Mouse (Mus musculus): ENCODE results near the gene Gpx7. TPM values are rescaled to one million over a fixed set of nuclear protein-coding genes. Genes with fewer than 3 reads are reported as not detected.

The Gpx7 gene
- not detected in 2 replicates for total RNA-seq (2014; fragmentation: Nextera tagmentation)
- 0.11 TPM in 1 of 2 replicates, not detected in the other for total RNA-seq (2017)
- polyA plus RNA-seq (2012) = not detected in 2 replicates

- no peak for TF ChIP-seq TAL1 (conservative IDR thresholded peaks at IDR 0.05; ENCODE audit: low read depth, low read length)
- no peak for TF ChIP-seq CTCF (IDR thresholded peaks at IDR 0.05; ENCODE audit: low read depth, low read length)
- no peak for TF ChIP-seq GATA2 (IDR thresholded peaks at IDR 0.05; ENCODE audit: borderline replicate concordance, low read depth, low read length)
- TF ChIP-seq GATA1 (IDR thresholded peaks at IDR 0.05; ENCODE audit: borderline replicate concordance, low read length) = no peak
- no peak for TF ChIP-seq POLR2AphosphoS5 (IDR thresholded peaks at IDR 0.05; ENCODE audit: insufficient replicate concordance, low read depth, low read length)
- Histone ChIP-seq H3K9me3 (replicated peaks) (0 out of 2 replicates have a peak, but pooled peaks cover 4% of the 10 kb centered on the region), H3K4me3 (ENCODE audit: low read depth, low read length) (no peak within 1 kb of the TSS), H3K4me1 (ENCODE audit: insufficient read depth, low read depth, low read length) (peaks cover 8% of the 10 kb centered on the region; the same call in 1 of the 2 replicates), H3K27me3 (ENCODE audit: insufficient read depth, low read length) (peaks cover 17% of the 10 kb centered on the region), H3K36me3 (replicated peaks) (no peaks in the 10 kb centered on the region)
- DNase-seq (ENCODE audit: low spot score) (no peak), ATAC-seq (ENCODE audit: extremely low read depth, insufficient number of reproducible peaks, low FRiP score, poor library complexity, severe bottlenecking) (no peak)
These were observed at the start of gene Gpx7 for GRCm38 (mm10) chr4:108406861-108407401. Gene Gpx7 (minus strand): TSS chr4:108406961.

DNA sequence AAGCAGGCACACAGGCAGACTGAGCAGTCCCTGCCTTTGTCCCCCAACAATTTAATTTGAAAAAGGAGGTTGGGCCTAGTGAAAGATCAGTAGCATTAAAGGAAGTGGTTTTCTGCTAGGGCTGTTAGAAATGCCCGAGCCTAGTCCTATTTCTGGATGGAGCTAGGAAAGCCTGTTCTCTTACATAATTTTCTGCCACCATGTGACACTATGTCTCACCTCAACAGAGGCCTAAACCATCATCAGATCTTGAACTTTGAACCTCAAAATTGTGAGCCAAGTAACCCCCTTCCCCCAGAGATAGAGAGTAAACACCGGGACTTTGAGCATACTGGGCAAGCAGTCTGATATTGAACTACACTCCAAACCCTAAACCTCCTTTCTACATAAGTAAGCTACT, 49.3 kb upstream of the Gpx7 start:
- no peaks in the 10 kb centered on the region for H3K9me3 ChIP-seq (replicated peaks)
- no peak for ATAC-seq (ENCODE audit: extremely low read depth, insufficient number of reproducible peaks, low FRiP score, poor library complexity, severe bottlenecking)
- no peak overlapping the region for H3K4me3 ChIP-seq (ENCODE audit: low read depth, low read length)
- TF ChIP-seq GATA1 (IDR thresholded peaks at IDR 0.05; ENCODE audit: borderline replicate concordance, low read length) (no peak), GATA2 (IDR thresholded peaks at IDR 0.05; ENCODE audit: borderline replicate concordance, low read depth, low read length) (no peak), CTCF (IDR thresholded peaks at IDR 0.05; ENCODE audit: low read depth, low read length) (no peak), POLR2AphosphoS5 (IDR thresholded peaks at IDR 0.05; ENCODE audit: insufficient replicate concordance, low read depth, low read length) (no peak), TAL1 (conservative IDR thresholded peaks at IDR 0.05; ENCODE audit: low read depth, low read length) (no peak)
- peaks cover 38% of the 10 kb centered on the region for H3K4me1 ChIP-seq (ENCODE audit: insufficient read depth, low read depth, low read length)
- H3K27me3 ChIP-seq (ENCODE audit: insufficient read depth, low read length) = no peaks in the 10 kb centered on the region
- no peaks in the 10 kb centered on the region for H3K36me3 ChIP-seq (replicated peaks)
- no peak for DNase-seq (ENCODE audit: low spot score)

GRCm38 (mm10) chr4:108448091-108448490, 41.3 kb upstream of the Gpx7 start:
- ATAC-seq (ENCODE audit: extremely low read depth, insufficient number of reproducible peaks, low FRiP score, poor library complexity, severe bottlenecking) (no peak), DNase-seq (ENCODE audit: low spot score) (no peak)
- Histone ChIP-seq H3K4me3 (ENCODE audit: low read depth, low read length) (no peak overlapping the region), H3K9me3 (replicated peaks) (no peaks in the 10 kb centered on the region), H3K4me1 (ENCODE audit: insufficient read depth, low read depth, low read length) (peaks cover 3% of the 10 kb centered on the region; the same call in 1 of the 2 replicates), H3K36me3 (replicated peaks) (no peaks in the 10 kb centered on the region), H3K27me3 (ENCODE audit: insufficient read depth, low read length) (peaks cover 27% of the 10 kb centered on the region)
- TF ChIP-seq POLR2AphosphoS5 (IDR thresholded peaks at IDR 0.05; ENCODE audit: insufficient replicate concordance, low read depth, low read length) (no peak), CTCF (IDR thresholded peaks at IDR 0.05; ENCODE audit: low read depth, low read length) (no peak), GATA1 (IDR thresholded peaks at IDR 0.05; ENCODE audit: borderline replicate concordance, low read length) (no peak), TAL1 (conservative IDR thresholded peaks at IDR 0.05; ENCODE audit: low read depth, low read length) (no peak), GATA2 (IDR thresholded peaks at IDR 0.05; ENCODE audit: borderline replicate concordance, low read depth, low read length) (no peak)

DNA sequence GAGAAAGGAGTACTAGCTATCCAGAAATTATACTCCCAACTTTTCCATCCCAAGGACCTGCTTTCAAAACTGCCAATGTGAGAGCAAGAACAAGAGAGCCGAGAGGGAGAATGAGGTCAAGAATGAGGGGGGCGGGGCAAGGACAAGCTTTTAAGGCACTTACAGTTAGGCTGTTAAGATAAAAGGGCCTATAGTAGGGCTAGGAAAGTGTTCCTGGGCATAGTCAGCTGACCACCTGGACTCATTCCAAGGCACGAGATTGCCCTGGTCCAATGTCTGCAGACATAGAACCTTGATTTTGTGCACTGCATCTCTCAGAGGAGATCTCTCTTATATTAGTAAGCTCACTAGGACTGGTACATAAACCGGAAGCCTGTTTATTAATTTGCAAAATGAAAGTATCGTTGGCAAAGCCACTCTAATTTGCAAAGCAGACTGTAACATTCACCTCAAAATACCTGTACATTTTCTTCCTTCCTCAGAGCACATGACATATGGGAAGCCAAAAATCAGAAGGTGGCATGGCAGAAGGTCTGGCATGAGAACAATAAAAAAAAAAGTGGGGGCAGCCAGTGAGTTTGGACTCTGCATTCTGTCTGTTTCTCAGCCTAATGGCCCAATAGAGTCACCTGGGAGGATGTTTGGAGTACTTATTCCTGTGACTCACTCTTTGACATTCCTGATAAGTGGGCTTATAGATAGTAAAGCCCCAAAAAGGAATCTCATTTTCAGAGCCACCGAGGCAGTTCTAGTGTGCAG, 31.5 kb upstream of the Gpx7 start:
- Histone ChIP-seq H3K4me3 (ENCODE audit: low read depth, low read length) (no peak overlapping the region), H3K27me3 (ENCODE audit: insufficient read depth, low read length) (peaks cover 15% of the 10 kb centered on the region; the same call in 1 of the 2 replicates), H3K4me1 (ENCODE audit: insufficient read depth, low read depth, low read length) (peaks cover 17% of the 10 kb centered on the region; the same call in 1 of the 2 replicates), H3K9me3 (replicated peaks) (no peaks in the 10 kb centered on the region), H3K36me3 (replicated peaks) (no peaks in the 10 kb centered on the region)
- ATAC-seq (ENCODE audit: extremely low read depth, insufficient number of reproducible peaks, low FRiP score, poor library complexity, severe bottlenecking) (no peak), DNase-seq (ENCODE audit: low spot score) (no peak)
- TF ChIP-seq GATA1 (IDR thresholded peaks at IDR 0.05; ENCODE audit: borderline replicate concordance, low read length) (no peak), POLR2AphosphoS5 (IDR thresholded peaks at IDR 0.05; ENCODE audit: insufficient replicate concordance, low read depth, low read length) (no peak), GATA2 (IDR thresholded peaks at IDR 0.05; ENCODE audit: borderline replicate concordance, low read depth, low read length) (no peak), TAL1 (conservative IDR thresholded peaks at IDR 0.05; ENCODE audit: low read depth, low read length) (no peak)

- no peak for TF ChIP-seq GATA1 (IDR thresholded peaks at IDR 0.05; ENCODE audit: borderline replicate concordance, low read length)
- ATAC-seq (ENCODE audit: extremely low read depth, insufficient number of reproducible peaks, low FRiP score, poor library complexity, severe bottlenecking) = no peak
- H3K36me3 ChIP-seq (replicated peaks) = no peaks in the 10 kb centered on the region
These were observed 29.5 kb upstream of the Gpx7 start for GRCm38 (mm10) chr4:108436225-108436624.

GRCm38 (mm10) chr4:108435646-108436045, 28.9 kb upstream of the Gpx7 start:
- Histone ChIP-seq H3K27me3 (ENCODE audit: insufficient read depth, low read length) (peaks cover 3% of the 10 kb centered on the region; the same call in 1 of the 2 replicates), H3K9me3 (replicated peaks) (no peaks in the 10 kb centered on the region), H3K4me1 (ENCODE audit: insufficient read depth, low read depth, low read length) (peaks cover 31% of the 10 kb centered on the region), H3K36me3 (replicated peaks) (no peaks in the 10 kb centered on the region), H3K4me3 (ENCODE audit: low read depth, low read length) (no peak overlapping the region)
- DNase-seq (ENCODE audit: low spot score) (no peak), ATAC-seq (ENCODE audit: extremely low read depth, insufficient number of reproducible peaks, low FRiP score, poor library complexity, severe bottlenecking) (no peak)
- TF ChIP-seq GATA2 (IDR thresholded peaks at IDR 0.05; ENCODE audit: borderline replicate concordance, low read depth, low read length) (no peak), GATA1 (IDR thresholded peaks at IDR 0.05; ENCODE audit: borderline replicate concordance, low read length) (no peak), CTCF (IDR thresholded peaks at IDR 0.05; ENCODE audit: low read depth, low read length) (no peak), TAL1 (conservative IDR thresholded peaks at IDR 0.05; ENCODE audit: low read depth, low read length) (no peak), POLR2AphosphoS5 (IDR thresholded peaks at IDR 0.05; ENCODE audit: insufficient replicate concordance, low read depth, low read length) (no peak)

More at GRCm38 (mm10) chr4:108436225-108436624, 29.5 kb upstream of the Gpx7 start:
- H3K27me3 ChIP-seq (ENCODE audit: insufficient read depth, low read length) = peaks cover 8% of the 10 kb centered on the region; the same call in 1 of the 2 replicates
- DNase-seq (ENCODE audit: low spot score) = no peak
- no peak overlapping the region for H3K4me3 ChIP-seq (ENCODE audit: low read depth, low read length)
- peaks cover 25% of the 10 kb centered on the region for H3K4me1 ChIP-seq (ENCODE audit: insufficient read depth, low read depth, low read length)
- H3K9me3 ChIP-seq (replicated peaks) = no peaks in the 10 kb centered on the region
